Mouse (Mus musculus): ENCODE data around the gene Insc. TPM values are rescaled to one million over a fixed set of nuclear protein-coding genes. Genes with fewer than 3 reads are reported as not detected.

The Insc gene
- polyA plus RNA-seq, 1 experiment from 2014 or later: 18.1 TPM

DNA sequence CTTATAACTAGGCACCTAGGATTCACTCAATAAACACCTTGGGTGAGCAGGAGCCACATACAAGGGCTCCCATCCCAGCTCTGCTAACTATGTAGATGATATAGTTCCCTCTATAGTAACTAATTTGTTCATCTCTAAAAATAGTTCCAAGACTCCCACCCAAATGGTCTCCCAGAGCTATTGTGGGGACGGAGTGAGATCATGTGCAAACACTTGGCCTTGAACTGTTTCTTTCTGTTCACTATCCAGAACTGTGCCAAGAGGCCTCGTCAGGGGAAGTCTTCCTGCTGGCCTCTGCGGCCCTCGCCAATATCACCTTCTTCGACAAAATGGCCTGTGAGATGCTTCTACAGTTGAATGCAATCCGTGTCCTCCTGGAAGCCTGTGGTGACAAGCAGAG is 91.0 kb downstream of the Insc start:
- Histone ChIP-seq H3K4me1 (ENCODE audit: control insufficient read depth, insufficient read depth, low read length) (no peaks in the 10 kb centered on the region), H3K27me3 (replicated peaks; ENCODE audit: control insufficient read depth, insufficient read depth, low read length) (no peaks in the 10 kb centered on the region), H3K4me2 (ENCODE audit: low read depth, low read length) (no peak overlapping the region), H3K36me3 (ENCODE audit: control insufficient read depth, insufficient read depth, low read length) (no peaks in the 10 kb centered on the region), H3K9ac (ENCODE audit: low read depth, low read length) (no peak overlapping the region), H3K9me3 (ENCODE audit: control insufficient read depth, low read length) (no peaks in the 10 kb centered on the region), H3K27ac (ENCODE audit: low read length) (no peak overlapping the region), H3K4me3 (ENCODE audit: low read length) (no peak overlapping the region)
- no peak for ATAC-seq
- 82% methylated on average over 6 of the region's 6 CpGs for WGBS

GRCm38 (mm10) chr7:114837268-114837667 is 93.8 kb downstream of the Insc start:
- H3K9me3 ChIP-seq (ENCODE audit: control insufficient read depth, low read length): no peaks in the 10 kb centered on the region
- no peak for ATAC-seq
- 0 out of 2 replicates have a peak, but pooled peaks cover 3% of the 10 kb centered on the region for H3K4me1 ChIP-seq (ENCODE audit: control insufficient read depth, insufficient read depth, low read length)
- no peak overlapping the region for H3K4me2 ChIP-seq (ENCODE audit: low read depth, low read length)
- no peak overlapping the region for H3K9ac ChIP-seq (ENCODE audit: low read depth, low read length)
- no peaks in the 10 kb centered on the region for H3K36me3 ChIP-seq (ENCODE audit: control insufficient read depth, insufficient read depth, low read length)
- H3K4me3 ChIP-seq (ENCODE audit: low read length): no peak overlapping the region
- 65% methylated on average over 3 of the region's 3 CpGs for WGBS
- H3K27ac ChIP-seq (ENCODE audit: low read length): no peak overlapping the region
- H3K27me3 ChIP-seq (replicated peaks; ENCODE audit: control insufficient read depth, insufficient read depth, low read length): no peaks in the 10 kb centered on the region

- Histone ChIP-seq H3K4me1 (ENCODE audit: control insufficient read depth, insufficient read depth, low read length) (0 out of 2 replicates have a peak, but pooled peaks cover 3% of the 10 kb centered on the region), H3K27ac (ENCODE audit: low read length) (peak overlapping the region; percentile 42; the same call in 1 of the 2 replicates), H3K9ac (ENCODE audit: low read depth, low read length) (no peak overlapping the region), H3K36me3 (ENCODE audit: control insufficient read depth, insufficient read depth, low read length) (no peaks in the 10 kb centered on the region), H3K4me3 (ENCODE audit: low read length) (no peak overlapping the region), H3K27me3 (replicated peaks; ENCODE audit: control insufficient read depth, insufficient read depth, low read length) (no peaks in the 10 kb centered on the region), H3K9me3 (ENCODE audit: control insufficient read depth, low read length) (no peaks in the 10 kb centered on the region), H3K4me2 (ENCODE audit: low read depth, low read length) (no peak overlapping the region)
- ATAC-seq: peak; percentile 91
- 47% methylated on average over 5 of the region's 5 CpGs for WGBS
Measured at GRCm38 (mm10) chr7:114840029-114840745, 96.7 kb downstream of the Insc start.

GRCm38 (mm10) chr7:114842644-114843211 is 99.2 kb downstream of the Insc start:
- Histone ChIP-seq H3K4me3 (ENCODE audit: low read length) (no peak overlapping the region), H3K36me3 (ENCODE audit: control insufficient read depth, insufficient read depth, low read length) (no peaks in the 10 kb centered on the region), H3K4me1 (ENCODE audit: control insufficient read depth, insufficient read depth, low read length) (peaks cover 11% of the 10 kb centered on the region), H3K27me3 (replicated peaks; ENCODE audit: control insufficient read depth, insufficient read depth, low read length) (no peaks in the 10 kb centered on the region), H3K4me2 (ENCODE audit: low read depth, low read length) (no peak overlapping the region), H3K9me3 (ENCODE audit: control insufficient read depth, low read length) (no peaks in the 10 kb centered on the region), H3K27ac (ENCODE audit: low read length) (no peak overlapping the region), H3K9ac (ENCODE audit: low read depth, low read length) (no peak overlapping the region)
- 46% methylated on average over 3 of the region's 3 CpGs for WGBS
- ATAC-seq: no peak

DNA sequence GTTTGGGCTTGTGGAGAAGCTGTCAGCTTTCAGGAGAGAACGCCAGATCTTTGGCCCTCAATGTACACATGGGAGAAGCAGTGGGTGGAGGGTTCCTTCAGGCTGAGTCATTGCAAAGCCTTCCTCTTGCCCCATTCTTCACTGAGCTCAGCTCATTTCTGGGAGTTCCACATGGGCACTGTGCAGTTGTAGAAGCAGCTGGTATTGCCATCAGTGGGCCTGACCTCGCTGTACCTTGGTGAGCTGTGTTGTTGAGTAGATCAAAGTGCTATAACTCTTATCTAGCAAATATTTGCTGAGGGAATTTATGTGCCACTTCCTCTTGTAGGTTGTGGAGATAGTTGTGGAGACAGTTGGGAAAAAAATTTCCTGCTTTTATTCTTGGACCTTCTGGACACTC is 103.7 kb downstream of the Insc start:
- Histone ChIP-seq H3K4me3 (ENCODE audit: low read length) (no peak overlapping the region), H3K36me3 (ENCODE audit: control insufficient read depth, insufficient read depth, low read length) (no peaks in the 10 kb centered on the region), H3K9ac (ENCODE audit: low read depth, low read length) (no peak overlapping the region), H3K4me2 (ENCODE audit: low read depth, low read length) (no peak overlapping the region), H3K27ac (ENCODE audit: low read length) (peak overlapping the region; percentile 43), H3K27me3 (replicated peaks; ENCODE audit: control insufficient read depth, insufficient read depth, low read length) (no peaks in the 10 kb centered on the region), H3K4me1 (ENCODE audit: control insufficient read depth, insufficient read depth, low read length) (peaks cover 14% of the 10 kb centered on the region), H3K9me3 (ENCODE audit: control insufficient read depth, low read length) (no peaks in the 10 kb centered on the region)
- ATAC-seq: peak; percentile 95
- WGBS: 48% methylated on average over 2 of the region's 2 CpGs

DNA sequence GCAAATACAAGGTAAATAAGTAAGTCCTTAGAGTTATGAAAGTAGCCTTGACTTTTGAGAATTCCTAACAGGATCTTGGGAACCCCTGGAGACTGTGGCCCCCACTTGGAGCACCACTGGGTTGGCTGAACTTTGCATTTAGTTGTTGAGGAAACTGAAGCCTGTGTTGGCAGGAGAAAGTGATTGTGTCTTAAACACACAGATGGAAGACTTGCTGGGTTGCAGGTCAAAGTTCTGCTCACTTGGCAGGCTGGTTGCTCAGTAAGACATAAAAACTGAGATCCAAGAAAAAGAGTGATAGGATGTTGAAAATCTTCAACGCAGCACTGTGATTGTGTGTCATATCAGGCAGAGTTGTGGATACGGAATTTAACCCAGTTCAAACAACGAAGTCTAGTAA is 108.9 kb downstream of the Insc start:
- H3K9me3 ChIP-seq (ENCODE audit: control insufficient read depth, low read length): no peaks in the 10 kb centered on the region
- H3K27me3 ChIP-seq (replicated peaks; ENCODE audit: control insufficient read depth, insufficient read depth, low read length): no peaks in the 10 kb centered on the region
- H3K9ac ChIP-seq (ENCODE audit: low read depth, low read length): no peak overlapping the region
- ATAC-seq: peak; percentile 54; the same call in 1 of the 2 replicates
- peaks cover 9% of the 10 kb centered on the region for H3K4me1 ChIP-seq (ENCODE audit: control insufficient read depth, insufficient read depth, low read length)
- H3K4me3 ChIP-seq (ENCODE audit: low read length): no peak overlapping the region
- 71% methylated on average over 3 of the region's 3 CpGs for WGBS
- no peaks in the 10 kb centered on the region for H3K36me3 ChIP-seq (ENCODE audit: control insufficient read depth, insufficient read depth, low read length)
- no peak overlapping the region for H3K4me2 ChIP-seq (ENCODE audit: low read depth, low read length)
- H3K27ac ChIP-seq (ENCODE audit: low read length): no peak overlapping the region

DNA sequence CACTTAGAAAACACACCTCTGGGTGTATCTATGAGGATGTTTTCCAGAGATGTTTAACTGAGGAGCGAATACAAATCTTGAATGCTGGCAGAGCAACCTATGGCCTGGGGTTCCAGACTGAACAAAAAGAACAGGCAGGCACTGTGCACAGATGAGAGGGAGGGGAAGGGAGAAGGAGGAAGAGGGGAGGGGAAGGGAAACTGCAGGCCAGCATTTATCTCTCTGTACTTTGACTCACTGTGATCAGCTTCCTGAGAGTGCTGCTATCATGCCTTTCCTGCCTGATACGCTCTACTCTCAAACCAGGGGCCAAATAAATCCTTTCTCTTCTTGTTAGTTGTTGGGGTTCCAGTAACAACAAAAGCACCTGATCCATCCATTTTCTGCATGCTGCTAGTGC is 110.7 kb downstream of the Insc start:
- peaks cover 3% of the 10 kb centered on the region; the same call in 1 of the 2 replicates for H3K4me1 ChIP-seq (ENCODE audit: control insufficient read depth, insufficient read depth, low read length)
- H3K4me3 ChIP-seq (ENCODE audit: low read length): no peak overlapping the region
- no peaks in the 10 kb centered on the region for H3K36me3 ChIP-seq (ENCODE audit: control insufficient read depth, insufficient read depth, low read length)
- 0 out of 2 replicates have a peak overlapping the region, but pooled peaks have one; percentile 3 for H3K27ac ChIP-seq (ENCODE audit: low read length)
- H3K9me3 ChIP-seq (ENCODE audit: control insufficient read depth, low read length): no peaks in the 10 kb centered on the region
- ATAC-seq: peak; percentile 88
- no peak overlapping the region for H3K4me2 ChIP-seq (ENCODE audit: low read depth, low read length)
- H3K9ac ChIP-seq (ENCODE audit: low read depth, low read length): no peak overlapping the region
- no peaks in the 10 kb centered on the region for H3K27me3 ChIP-seq (replicated peaks; ENCODE audit: control insufficient read depth, insufficient read depth, low read length)
- WGBS: 48% methylated on average over 2 of the region's 2 CpGs

GRCm38 (mm10) chr7:114860858-114861523 is 117.5 kb downstream of the Insc start:
- ATAC-seq: peak; percentile 40; the same call in 1 of the 2 replicates
- Histone ChIP-seq H3K4me1 (ENCODE audit: control insufficient read depth, insufficient read depth, low read length) (no peaks in the 10 kb centered on the region), H3K27ac (ENCODE audit: low read length) (no peak overlapping the region), H3K9me3 (ENCODE audit: control insufficient read depth, low read length) (no peaks in the 10 kb centered on the region), H3K4me3 (ENCODE audit: low read length) (no peak overlapping the region), H3K4me2 (ENCODE audit: low read depth, low read length) (no peak overlapping the region), H3K9ac (ENCODE audit: low read depth, low read length) (no peak overlapping the region), H3K36me3 (ENCODE audit: control insufficient read depth, insufficient read depth, low read length) (no peaks in the 10 kb centered on the region), H3K27me3 (replicated peaks; ENCODE audit: control insufficient read depth, insufficient read depth, low read length) (no peaks in the 10 kb centered on the region)
- WGBS: 62% methylated on average over 3 of the region's 3 CpGs

- H3K36me3 ChIP-seq (ENCODE audit: control insufficient read depth, insufficient read depth, low read length): no peaks in the 10 kb centered on the region
- 31% methylated on average over 3 of the region's 3 CpGs for WGBS
- H3K27ac ChIP-seq (ENCODE audit: low read length): no peak overlapping the region
- peak; percentile 80 for ATAC-seq
- peaks cover 5% of the 10 kb centered on the region; the same call in 1 of the 2 replicates for H3K4me1 ChIP-seq (ENCODE audit: control insufficient read depth, insufficient read depth, low read length)
- no peak overlapping the region for H3K4me3 ChIP-seq (ENCODE audit: low read length)
- no peaks in the 10 kb centered on the region for H3K9me3 ChIP-seq (ENCODE audit: control insufficient read depth, low read length)
- no peak overlapping the region for H3K9ac ChIP-seq (ENCODE audit: low read depth, low read length)
- H3K27me3 ChIP-seq (replicated peaks; ENCODE audit: control insufficient read depth, insufficient read depth, low read length): no peaks in the 10 kb centered on the region
- H3K4me2 ChIP-seq (ENCODE audit: low read depth, low read length): no peak overlapping the region
Measured at GRCm38 (mm10) chr7:114873315-114874012, 130.0 kb downstream of the Insc start.

All from intestine, embryonic 16.5 days (tissue).